In the genomic region with DNA sequence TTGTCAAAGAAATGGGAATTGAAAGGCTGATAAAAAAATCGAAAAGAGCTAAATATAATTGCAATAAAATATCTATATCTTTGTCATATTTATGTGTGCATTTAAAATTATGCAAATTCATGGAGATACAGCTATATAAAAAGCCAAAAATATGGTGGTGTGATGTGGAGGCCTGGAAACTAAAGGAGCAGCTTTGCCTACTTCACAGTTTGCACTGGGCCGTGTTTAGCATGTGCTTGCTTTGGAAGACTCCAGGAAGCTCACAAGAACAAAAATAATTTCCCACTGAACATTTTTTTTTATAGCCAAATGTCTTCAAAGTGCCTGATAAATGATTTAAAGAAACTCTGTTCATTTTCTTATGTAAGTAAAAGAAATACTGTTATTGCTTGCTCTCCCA, we compare ENCODE assay signal across 27 mouse cellular contexts.
DNase-seq lines count a peak whose midpoint lies in the region; ATAC-seq and TF ChIP-seq lines count a peak whose summit lies in the region.
"Had no signal": no experiment of that assay in that cellular context is flagged by ENCODE, and none has a peak within 500 bp of the region (broad histone marks: within the 10 kb centered on the region; RNA-seq: fewer than 3 reads in every experiment).

No protein-coding gene starts in this region.

- WGBS in intestine, postnatal 0 days, result 72% methylated on average over 2 of the region's 2 CpGs

- DNase-seq in frontal cortex, postnatal 25 days (ENCODE audit: low spot score in 2 of 2), result no peak
- peak; percentile 19 to 75 for DNase-seq in frontal cortex, postnatal 36 days (ENCODE audit: low spot score in 2 of 2)
- DNase-seq in left cerebral cortex, postnatal 25 days (ENCODE audit: low spot score in 2 of 2), result peak; percentile 16 to 89
- DNase-seq in telencephalon, adult 2 months (ENCODE audit: low read depth, low spot score), result peak; percentile 81
- no peak for DNase-seq in layer of hippocampus, adult 18-20 months (ENCODE audit: low spot score in 2 of 2)
- DNase-seq: adrenal gland, postnatal 14 days; cerebellum, adult 11-12 months; cerebellum, postnatal 14 days; gastrocnemius, adult 2 months; heart, adult 11 months; heart, postnatal 10 days; kidney, postnatal 36 days; lung, embryonic 14.5 days; lung, postnatal 36 days had no signal

- H3K9ac ChIP-seq in intestine, postnatal 0 days (ENCODE audit: low read depth, low read length), result no peak overlapping the region
- H3K9ac ChIP-seq: embryonic facial prominence, embryonic 12.5 days; forebrain, embryonic 12.5 days; heart, embryonic 12.5 days; liver, embryonic 14.5 days; lung, embryonic 14.5 days; midbrain, embryonic 13.5 days had no signal

- no peak overlapping the region for H3K4me3 ChIP-seq in intestine, postnatal 0 days (ENCODE audit: low read depth, low read length)
- H3K4me3 ChIP-seq: embryonic facial prominence, embryonic 12.5 days; erythroblast, embryonic 14.5 days; forebrain, embryonic 12.5 days; gastrocnemius, adult 2 months; heart, embryonic 12.5 days; hindbrain, embryonic 10.5 days; megakaryocyte, embryonic 14.5 days; midbrain, embryonic 13.5 days had no signal

- no peaks in the 10 kb centered on the region for H3K4me1 ChIP-seq in intestine, postnatal 0 days (replicated peaks; ENCODE audit: control insufficient read depth, insufficient read depth, low read length)
- H3K4me1 ChIP-seq: embryonic facial prominence, embryonic 12.5 days; forebrain, embryonic 12.5 days; heart, embryonic 12.5 days; hindbrain, embryonic 10.5 days; megakaryocyte, embryonic 14.5 days; midbrain, embryonic 13.5 days had no signal

- no peak overlapping the region for H3K27ac ChIP-seq in intestine, postnatal 0 days (ENCODE audit: low read depth, low read length)
- H3K27ac ChIP-seq: embryonic facial prominence, embryonic 12.5 days; forebrain, embryonic 12.5 days; gastrocnemius, adult 2 months; hindbrain, embryonic 10.5 days; hindbrain, postnatal 0 days; liver, embryonic 14.5 days; midbrain, embryonic 13.5 days had no signal

- TF ChIP-seq CTCF in intestine, postnatal 0 days (IDR thresholded peaks at IDR 0.05; ENCODE audit: low read depth), result no peak

- H3K4me2 ChIP-seq in intestine, postnatal 0 days (replicated peaks; ENCODE audit: low read depth), result no peak overlapping the region
- H3K4me2 ChIP-seq: embryonic facial prominence, embryonic 12.5 days; forebrain, embryonic 12.5 days; heart, embryonic 12.5 days; lung, embryonic 14.5 days; midbrain, embryonic 13.5 days had no signal

- H3K9me3 ChIP-seq in intestine, postnatal 0 days (ENCODE audit: control insufficient read depth), result no peaks in the 10 kb centered on the region
- H3K9me3 ChIP-seq: embryonic facial prominence, embryonic 12.5 days; forebrain, embryonic 12.5 days; hindbrain, embryonic 10.5 days; megakaryocyte, embryonic 14.5 days; midbrain, embryonic 13.5 days had no signal

- ATAC-seq in frontal cortex, adult (ENCODE audit: low TSS enrichment), result peak; percentile 97
- no peak for ATAC-seq in intestine, postnatal 0 days
- ATAC-seq: CD4-positive, CD25-positive, alpha-beta regulatory T cell, adult 4 months; hindbrain, postnatal 0 days; intestine, embryonic 16.5 days; midbrain, embryonic 13.5 days had no signal

- H3K27me3 ChIP-seq in intestine, postnatal 0 days (replicated peaks; ENCODE audit: control insufficient read depth, insufficient read depth, low read length), result no peaks in the 10 kb centered on the region
- H3K27me3 ChIP-seq: embryonic facial prominence, embryonic 12.5 days; forebrain, embryonic 12.5 days; heart, embryonic 12.5 days; megakaryocyte, embryonic 14.5 days; midbrain, embryonic 13.5 days had no signal

- H3K36me3 ChIP-seq in intestine, postnatal 0 days (ENCODE audit: control insufficient read depth, insufficient read depth), result no peaks in the 10 kb centered on the region
- H3K36me3 ChIP-seq: embryonic facial prominence, embryonic 12.5 days; forebrain, embryonic 12.5 days; heart, embryonic 12.5 days; hindbrain, embryonic 10.5 days; midbrain, embryonic 13.5 days had no signal

- intact Hi-C loops in left cerebral cortex, postnatal 25 days (cut with DNase I), result loop anchor here (5.0 kb wide), 1 partner anchor 398 kb away; no protein-coding TSS in a partner anchor

Comparison
In these comparisons a context has a peak if more than half of its experiments do, and no peak if none do; other contexts are left out.
1. DNase-seq: peak in frontal cortex, postnatal 36 days (2 of 2), left cerebral cortex, postnatal 25 days (2 of 2) and telencephalon, adult 2 months (single experiment); none in frontal cortex, postnatal 25 days (0 of 2) and layer of hippocampus, adult 18-20 months (0 of 2).